Mouse (Mus musculus) T-helper 1 cell (primary cell): ENCODE measurements around the gene Ormdl3.

Source experiments
- in situ Hi-C: fragments of 300-600 bp; cut with MboI, MseI; formaldehyde crosslinking; loops from one replicate; pipeline ENCODE4 v1.15.1; 2025; ENCODE audit warnings: high pct_unique_total_duplicates

The Ormdl3 gene

DNA sequence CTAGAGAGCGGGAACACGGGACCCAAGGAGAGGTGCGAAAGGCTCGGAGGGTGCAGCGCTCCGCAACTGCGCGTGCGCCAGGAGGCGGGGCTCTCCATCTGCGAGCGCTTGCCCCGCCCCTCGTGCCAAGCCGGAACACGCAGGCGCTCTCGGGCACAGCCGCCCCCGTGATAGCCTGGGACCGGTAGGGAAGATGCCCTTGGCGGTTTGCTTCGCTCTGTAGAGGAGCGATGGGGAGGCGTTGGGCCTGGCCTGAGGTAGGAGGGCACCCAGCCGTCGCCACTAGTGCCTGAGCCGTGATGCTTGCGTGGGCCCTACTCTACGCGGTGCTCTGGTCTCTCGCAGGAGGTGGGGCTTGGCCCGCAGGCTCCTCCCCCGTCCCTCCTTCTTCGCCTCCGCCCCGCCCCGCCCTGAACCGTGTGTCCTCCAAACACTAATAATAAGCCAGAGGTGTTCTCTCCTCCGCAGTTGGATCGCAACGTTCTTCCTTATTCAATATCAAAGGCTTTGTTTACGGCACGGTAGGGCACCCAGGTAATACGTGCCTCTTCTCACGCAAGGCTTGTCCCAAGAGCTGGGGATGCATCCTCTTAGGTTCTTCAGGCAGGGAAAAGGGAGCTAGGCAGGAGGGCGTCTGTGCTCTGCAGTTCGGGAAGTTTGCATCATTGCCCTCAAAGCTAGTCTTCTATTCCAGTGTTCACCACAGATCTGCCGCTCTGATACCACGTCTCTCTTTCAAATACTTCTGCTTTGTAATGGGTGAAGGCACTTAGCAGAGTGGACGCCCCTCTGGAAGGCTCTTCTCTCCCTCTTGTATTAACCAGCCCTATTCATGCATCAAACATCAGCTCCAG, 36.0 kb downstream of the Ormdl3 start, which contains the start of gene Zpbp2:
Gene Zpbp2 (plus strand): TSS at position 123 of the 854 bp plus-strand sequence.
- in situ Hi-C loops: no loop called here

DNA sequence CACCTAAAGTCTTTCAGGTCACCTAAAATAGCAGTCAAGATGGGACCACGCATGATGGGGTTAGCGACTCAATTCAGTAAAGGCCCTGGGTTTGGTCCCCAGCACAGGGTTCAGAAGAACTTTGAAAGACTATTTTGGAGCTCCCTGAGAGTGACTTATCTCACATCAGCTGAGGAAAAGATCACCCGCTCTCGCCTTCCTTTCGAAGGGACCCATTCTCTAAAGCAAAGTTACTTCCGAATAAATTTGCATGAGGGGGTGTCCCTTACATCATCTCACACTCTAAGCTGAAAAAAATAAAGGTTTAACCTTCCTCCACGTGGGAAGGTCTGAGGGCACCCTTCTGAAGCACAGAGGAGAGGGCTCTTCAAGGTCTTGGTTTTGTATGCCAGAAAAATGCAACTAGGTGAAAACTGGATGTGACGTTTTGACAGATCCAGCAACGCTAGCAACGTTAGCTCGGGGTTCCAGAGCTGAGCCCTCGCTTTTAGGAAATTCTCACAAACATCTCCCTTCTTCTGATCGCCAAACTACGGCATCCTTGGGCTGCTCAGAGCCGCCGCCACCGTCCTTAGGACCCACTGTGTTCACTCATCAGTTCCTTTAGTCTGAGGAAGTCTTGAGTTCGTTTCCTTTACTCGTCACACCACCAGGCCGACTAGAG, 36.7 kb downstream of the Ormdl3 start:
- in situ Hi-C loops: no loop called here

DNA sequence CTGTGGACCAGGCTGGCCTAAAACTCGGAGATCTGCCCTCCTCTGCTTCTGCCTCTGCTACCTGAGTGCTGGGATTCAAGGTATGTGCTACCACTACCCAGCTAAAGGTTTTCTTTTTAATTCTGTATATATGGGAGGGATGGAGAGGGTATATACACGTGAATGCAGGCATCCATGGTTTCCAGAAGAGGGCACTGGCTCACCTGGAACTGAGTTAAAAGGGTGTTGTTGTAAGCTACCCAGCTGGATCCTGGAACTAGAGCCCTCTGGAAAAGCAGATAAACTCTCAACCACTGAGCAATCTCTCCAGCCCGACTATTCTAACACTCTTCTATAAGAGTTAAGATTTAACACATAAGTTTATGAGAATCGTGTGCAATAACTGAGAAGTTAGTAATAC, 37.8 kb downstream of the Ormdl3 start:
- in situ Hi-C loops: loop anchor here (5.0 kb wide), 1 partner anchor 82 kb away; no protein-coding TSS in a partner anchor

DNA sequence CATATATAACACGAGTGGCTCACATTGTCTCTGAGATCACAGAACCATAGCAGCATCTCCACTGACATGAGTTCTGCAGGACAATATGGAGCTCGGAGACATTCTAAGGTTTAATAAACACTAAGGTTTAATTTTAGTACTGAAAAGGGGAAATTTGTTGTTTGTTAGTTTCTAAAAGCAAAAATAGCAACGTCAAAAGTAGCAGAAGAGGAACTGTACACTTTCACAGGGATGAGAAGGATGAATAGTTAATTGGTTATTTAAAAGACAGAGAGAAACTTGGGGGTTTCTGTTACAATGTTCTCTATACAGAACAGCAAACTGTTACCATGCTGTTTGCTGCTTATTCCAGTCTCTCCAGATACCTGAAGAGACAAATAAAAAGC, 39.9 kb downstream of the Ormdl3 start:
- in situ Hi-C loops: loop anchor here (5.0 kb wide), 1 partner anchor 80 kb away; no protein-coding TSS in a partner anchor

DNA sequence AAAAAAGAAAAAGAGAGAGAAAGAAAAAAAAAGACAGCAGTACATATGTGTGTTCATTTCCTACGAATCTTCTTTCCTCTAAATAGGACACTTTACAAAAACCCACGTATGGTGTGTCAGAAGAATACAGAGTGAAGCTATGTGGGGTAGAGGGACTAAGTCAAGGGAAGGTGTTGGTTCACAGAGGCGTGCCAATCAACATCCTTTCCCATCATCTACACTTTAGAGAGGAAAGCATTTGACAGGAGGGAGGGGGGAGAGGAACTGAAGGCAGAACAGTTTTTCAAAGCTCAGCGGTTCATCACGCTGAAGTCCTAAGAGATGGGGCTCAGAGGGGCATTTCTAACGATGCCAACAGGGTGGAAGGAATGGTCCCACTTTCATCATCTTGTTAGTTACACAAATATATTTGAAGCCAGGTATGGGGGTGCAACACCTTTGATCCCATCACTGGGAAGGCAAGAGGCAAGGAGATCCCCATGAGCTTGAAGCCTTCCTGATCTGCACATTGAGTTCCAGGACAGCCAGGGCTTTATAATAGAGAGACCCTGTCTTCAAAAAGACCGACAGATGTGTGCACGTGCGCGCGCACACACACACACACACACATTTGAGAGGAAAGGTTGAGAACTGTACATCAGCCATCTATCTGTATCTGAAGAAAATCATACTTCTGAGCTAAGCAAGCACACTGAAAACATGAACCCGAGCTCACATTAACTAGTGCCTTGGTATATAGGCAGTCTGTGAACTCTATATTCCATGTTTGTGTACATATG, 40.5 kb downstream of the Ormdl3 start:
- in situ Hi-C loops: loop anchor here (5.0 kb wide), 1 partner anchor 79 kb away; no protein-coding TSS in a partner anchor

DNA sequence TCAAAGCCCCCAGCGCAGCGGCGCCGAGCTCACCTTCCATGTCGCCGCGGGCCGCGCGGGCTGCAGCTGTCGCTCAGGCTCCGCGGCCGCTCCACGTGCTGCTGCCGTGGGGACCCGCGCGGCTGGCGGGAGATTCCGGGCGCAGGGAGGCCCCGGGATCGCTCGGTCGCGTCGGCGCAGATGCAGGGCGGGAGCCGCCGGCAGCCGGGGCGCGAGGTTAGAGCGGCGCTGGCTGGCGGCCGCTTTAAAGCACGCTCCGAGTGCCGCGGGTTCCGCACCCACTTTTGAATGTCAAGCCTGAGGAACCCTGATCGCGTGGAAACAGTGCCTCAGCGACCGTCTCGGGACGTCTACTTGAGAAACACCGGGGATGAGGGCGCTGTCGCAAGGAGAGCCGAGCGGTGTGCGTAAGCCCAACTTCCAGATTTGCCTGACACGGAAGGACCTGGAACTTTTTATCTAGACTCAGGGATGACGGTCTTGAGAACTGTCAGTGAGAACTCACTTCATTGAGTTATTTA, 41.4 kb downstream of the Ormdl3 start, which contains the start of gene Ikzf3:
Gene Ikzf3 (minus strand): TSS at position 321 of the 521 bp plus-strand sequence.
- in situ Hi-C loops: loop anchor here (5.0 kb wide), 1 partner anchor 78 kb away; no protein-coding TSS in a partner anchor

DNA sequence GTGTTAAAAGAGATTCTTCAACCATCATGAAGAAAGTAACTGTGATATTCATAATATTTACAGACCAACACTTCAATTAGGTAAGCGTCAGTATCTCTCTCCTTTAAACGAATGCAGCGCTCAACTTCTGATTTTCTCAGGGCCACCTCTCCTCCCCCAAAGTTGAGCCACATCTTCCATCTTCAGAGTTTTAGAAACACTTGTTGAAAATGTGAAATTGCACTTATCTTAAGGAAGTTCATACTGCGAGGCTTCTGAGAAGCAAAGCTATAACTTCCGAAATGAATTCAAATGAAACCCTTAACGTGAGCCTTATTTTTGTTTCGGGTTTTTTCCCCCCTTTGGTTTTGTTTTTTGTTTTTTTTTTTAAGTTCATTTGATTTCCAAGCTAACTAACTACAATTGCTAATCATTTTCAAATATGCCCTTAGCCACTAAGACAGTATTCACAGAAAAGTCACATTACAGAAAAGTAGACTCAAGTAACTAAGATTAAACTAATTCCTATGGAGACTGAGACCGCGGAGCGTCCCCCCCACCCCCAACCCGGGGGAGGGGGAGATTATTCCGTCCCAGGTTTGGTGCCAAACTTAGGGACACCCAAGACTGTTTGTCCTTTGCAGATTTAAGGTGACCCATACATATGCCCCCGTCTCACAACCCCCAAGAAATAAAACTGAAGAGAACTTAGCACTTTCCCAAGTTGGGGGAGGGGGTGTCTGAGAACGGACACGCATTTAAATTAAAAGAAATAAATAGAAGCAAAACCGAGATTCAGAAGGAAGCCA, 42.1 kb downstream of the Ormdl3 start:
- in situ Hi-C loops: loop anchor here (5.0 kb wide), 1 partner anchor 78 kb away; no protein-coding TSS in a partner anchor

DNA sequence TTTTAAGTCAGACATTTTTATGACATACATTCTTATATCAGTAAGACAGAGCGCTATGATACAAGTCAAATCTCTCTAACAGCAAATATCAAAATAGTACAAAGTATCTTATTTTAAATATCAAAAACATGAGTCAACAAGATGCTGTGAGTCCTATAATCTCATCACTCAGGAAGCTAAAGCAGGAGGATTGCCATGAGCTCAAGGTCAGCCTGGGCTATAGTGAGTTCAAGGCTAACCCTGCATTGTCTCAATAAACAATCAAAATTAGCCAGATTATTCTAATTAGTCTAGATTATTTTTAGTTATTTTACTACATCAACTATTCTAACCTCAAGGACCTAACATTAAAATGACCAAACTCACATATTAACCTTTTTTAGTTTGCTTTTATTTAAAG, 43.8 kb downstream of the Ormdl3 start:
- in situ Hi-C loops: no loop called here

DNA sequence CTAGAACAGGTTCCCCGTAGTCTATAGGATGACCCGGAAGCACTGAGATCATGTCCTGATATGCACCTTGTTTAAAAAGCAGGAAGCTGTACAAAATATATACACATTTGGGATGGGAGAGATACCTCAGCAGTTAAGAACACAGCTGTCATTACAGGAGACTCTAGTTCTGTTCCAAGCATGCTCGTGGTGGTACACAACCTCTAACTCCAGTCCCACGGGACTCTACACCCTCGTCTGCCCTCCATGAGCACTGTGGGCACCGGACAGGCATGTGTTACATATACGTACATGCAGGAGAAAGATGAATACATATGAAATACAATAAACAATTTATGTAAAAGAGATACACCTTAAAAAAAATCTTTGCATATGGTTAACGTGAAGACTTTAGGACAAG, 44.6 kb downstream of the Ormdl3 start:
- in situ Hi-C loops: no loop called here

DNA sequence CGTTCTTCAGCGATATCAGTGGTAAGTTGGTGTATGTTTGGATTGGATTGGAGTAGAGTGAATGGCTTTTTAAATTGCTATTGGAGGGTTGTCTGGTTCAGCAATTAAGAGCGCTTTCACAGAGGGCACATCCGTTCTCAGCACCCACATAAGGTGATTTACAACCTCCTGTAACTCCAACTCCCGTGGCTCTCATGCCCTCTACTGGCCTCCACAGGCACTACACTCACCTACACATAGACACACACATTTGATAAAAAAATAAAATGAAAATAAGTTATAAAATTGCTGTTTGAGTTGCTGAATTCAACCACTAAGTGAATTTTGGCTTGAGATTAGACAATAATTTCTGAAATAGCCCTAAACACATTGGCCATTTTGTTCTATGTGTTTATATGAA, 46.8 kb downstream of the Ormdl3 start:
- in situ Hi-C loops: no loop called here

DNA sequence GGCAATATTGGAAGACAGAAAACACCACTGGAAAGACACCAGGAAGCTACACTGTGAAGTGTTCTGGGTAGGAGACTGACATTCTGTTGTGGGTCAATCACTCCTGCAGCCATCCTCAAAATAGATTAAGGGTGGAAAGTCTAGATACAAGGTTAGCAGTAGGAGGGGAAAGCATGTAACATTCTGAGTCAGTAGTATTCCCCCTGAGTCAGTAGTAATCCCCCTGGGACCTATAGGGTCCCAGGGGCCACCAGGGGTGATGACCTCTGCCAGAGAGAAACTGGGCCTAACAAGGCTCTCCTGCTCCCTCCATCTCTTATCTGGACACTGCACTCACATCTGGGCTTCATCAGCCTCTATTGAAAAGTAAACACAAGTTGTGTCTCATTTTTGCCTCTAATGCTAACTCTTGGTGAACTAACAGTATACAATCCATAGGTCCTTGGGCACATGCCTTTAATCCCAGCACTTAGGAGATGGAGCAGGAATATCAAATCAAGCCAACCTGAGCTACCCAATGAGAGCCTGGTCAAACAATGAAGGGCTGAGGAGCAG, 49.6 kb downstream of the Ormdl3 start:
- in situ Hi-C loops: loop anchor here (5.0 kb wide), 1 partner anchor 35 kb away; no protein-coding TSS in a partner anchor
